Mouse (Mus musculus) cerebellum, postnatal 10 days (tissue): ENCODE results near the gene Slc16a10.
A peak's percentile ranks its signal among the peaks of the same experiment; 100 is the strongest.

Source experiments
- DNase-seq, 2 experiments: peaks; one replicate each; pipeline ENCODE4 v3.0.0; 2021; ENCODE audit warnings: mixed read lengths in 2 of 2

The Slc16a10 gene

GRCm38 (mm10) chr10:40063291-40063890 lies 78.7 kb downstream of the Slc16a10 start:
- no peak for DNase-seq

GRCm38 (mm10) chr10:40062812-40063211 lies 79.2 kb downstream of the Slc16a10 start:
- DNase-seq = no peak

GRCm38 (mm10) chr10:40061926-40062325 lies 80.1 kb downstream of the Slc16a10 start:
- DNase-seq = no peak

- DNase-seq = no peak
Observed at GRCm38 (mm10) chr10:40058786-40059120, 83.3 kb downstream of the Slc16a10 start.

- no peak for DNase-seq
Observed at GRCm38 (mm10) chr10:40058062-40058785, 83.8 kb downstream of the Slc16a10 start.

- DNase-seq = no peak
Observed at GRCm38 (mm10) chr10:40057615-40058014, 84.4 kb downstream of the Slc16a10 start.

- DNase-seq = no peak
Observed at GRCm38 (mm10) chr10:40054455-40054854, 87.6 kb downstream of the Slc16a10 start.

- DNase-seq = no peak
Observed at GRCm38 (mm10) chr10:40053896-40054295, 88.2 kb downstream of the Slc16a10 start.

- peak; percentile 49 to 63 for DNase-seq
Observed at GRCm38 (mm10) chr10:40053257-40053895, 88.7 kb downstream of the Slc16a10 start.

GRCm38 (mm10) chr10:40051997-40052396 lies 90.1 kb downstream of the Slc16a10 start:
- DNase-seq = no peak

- no peak for DNase-seq
Observed at GRCm38 (mm10) chr10:40050763-40051162, 91.3 kb downstream of the Slc16a10 start.

- peak; percentile 33 to 49 for DNase-seq
Observed at GRCm38 (mm10) chr10:40041339-40041738, 100.7 kb downstream of the Slc16a10 start.

GRCm38 (mm10) chr10:40036686-40037560 lies 105.1 kb downstream of the Slc16a10 start:
- peak; percentile 67 to 69 for DNase-seq

GRCm38 (mm10) chr10:40034956-40035355 lies 107.1 kb downstream of the Slc16a10 start:
- no peak for DNase-seq

- DNase-seq = no peak
Observed at GRCm38 (mm10) chr10:40032897-40033296, 109.2 kb downstream of the Slc16a10 start.

- no peak for DNase-seq
Observed at GRCm38 (mm10) chr10:40030716-40031115, 111.3 kb downstream of the Slc16a10 start.

GRCm38 (mm10) chr10:40029610-40030009 lies 112.4 kb downstream of the Slc16a10 start:
- peak; percentile 71 to 76 for DNase-seq

- DNase-seq = peak; percentile 70 to 75
Observed at GRCm38 (mm10) chr10:40028091-40028490, 114.0 kb downstream of the Slc16a10 start.

- no peak for DNase-seq
Observed at GRCm38 (mm10) chr10:40026546-40026945, 115.5 kb downstream of the Slc16a10 start.

GRCm38 (mm10) chr10:40025560-40025959 lies 116.5 kb downstream of the Slc16a10 start:
- DNase-seq = no peak

GRCm38 (mm10) chr10:40024554-40025428 lies 117.3 kb downstream of the Slc16a10 start, which contains the start of gene Mfsd4b1:
TSS of gene Mfsd4b1 (minus strand) at chr10:40025268.
- peak; percentile 94 for DNase-seq

- peak in 1 of 2 experiments; percentile 15 for DNase-seq
Observed at GRCm38 (mm10) chr10:40020401-40020800, 121.7 kb downstream of the Slc16a10 start.
